Mouse (Mus musculus) CH12.LX (cell line): ENCODE measurements around the gene Mat2b. TPM values are rescaled to one million over a fixed set of nuclear protein-coding genes. Genes with fewer than 3 reads are reported as not detected.
"Not testable (repeated sequence)": the region's sequence is repeated elsewhere in the genome, so short reads cannot be mapped to it uniquely, and the experiment has no call there.

Experiments used
- DNase-seq: peaks from one replicate; pipeline ENCODE4 v3.0.0-alpha.2; 2013; ENCODE audit errors: extremely low read depth
- H3K27ac ChIP-seq: 2 replicates; pipeline ENCODE4 v1.5.1; 2012; ENCODE audit warnings: low read depth, mild to moderate bottlenecking, control low read depth, moderate library complexity; ENCODE audit not compliant: insufficient read depth
- H3K27me3 ChIP-seq: replicated peaks from 2 replicates; pipeline ENCODE3; 2012; ENCODE audit warnings: inconsistent platforms
- H3K36me3 ChIP-seq, 2 experiments: replicated peaks in 1 of 2; 2 replicates each; pipeline versions ENCODE3 to v1.6.1; 2012; ENCODE audit warnings: inconsistent platforms in 1 of 2, low read length in 1 of 2, mild to moderate bottlenecking in 1 of 2, mixed read lengths in 1 of 2, moderate library complexity in 1 of 2; ENCODE audit not compliant: control insufficient read depth in 1 of 2, insufficient read depth in 1 of 2
- H3K4me1 ChIP-seq, 2 experiments: 2 replicates each; pipeline ENCODE4 v1.6.1; 2012; ENCODE audit warnings: inconsistent platforms in 1 of 2, moderate library complexity in 1 of 2; ENCODE audit not compliant: insufficient read depth in 2 of 2, control insufficient read depth in 1 of 2
- H3K4me2 ChIP-seq: 2 replicates; pipeline ENCODE4 v1.6.1; 2012; ENCODE audit warnings: low read depth, mild to moderate bottlenecking, control low read depth; ENCODE audit not compliant: poor library complexity, insufficient read depth, severe bottlenecking
- H3K4me3 ChIP-seq, 3 experiments: fragments of 150-350 bp in 1 of 3; sonication (generic) in 1 of 3; replicated peaks in 1 of 3; 2 replicates each; pipeline versions ENCODE3 to v1.5.1; 2011 to 2012; ENCODE audit warnings: low read depth in 2 of 3, low read length in 2 of 3, mild to moderate bottlenecking in 2 of 3, moderate library complexity in 2 of 3, control low read depth in 1 of 3, improper control_type of control experiment in 1 of 3, inconsistent platforms in 1 of 3, mixed read lengths in 1 of 3; ENCODE audit not compliant: poor library complexity in 1 of 3
- H3K79me2 ChIP-seq: replicated peaks from 2 replicates; pipeline ENCODE4 v1.6.1; 2012; ENCODE audit warnings: mild to moderate bottlenecking, moderate library complexity; ENCODE audit not compliant: control insufficient read depth, poor library complexity, insufficient read depth, severe bottlenecking; ENCODE audit errors: extremely low read depth
- H3K9ac ChIP-seq: 2 replicates; pipeline ENCODE4 v1.6.1; 2012; ENCODE audit warnings: low read depth, mild to moderate bottlenecking, control low read depth, moderate library complexity; ENCODE audit not compliant: insufficient read depth
- H3K9me3 ChIP-seq: replicated peaks from 2 replicates; pipeline ENCODE3; 2012; ENCODE audit warnings: low read length, inconsistent platforms, mixed read lengths
- CTCF ChIP-seq, 2 experiments: IDR thresholded peaks in 1 of 2; conservative IDR thresholded peaks in 1 of 2; 2 replicates each; pipeline ENCODE4 v1.5.1; 2011 to 2012; ENCODE audit warnings: low read depth in 2 of 2, low read length in 2 of 2, improper control_type of control experiment in 1 of 2, inconsistent platforms in 1 of 2, mild to moderate bottlenecking in 1 of 2, moderate library complexity in 1 of 2
- E2F4 ChIP-seq: IDR thresholded peaks from 2 replicates; pipeline ENCODE4 v1.6.1; 2011; ENCODE audit warnings: low read depth, low read length, improper control_type of control experiment; ENCODE audit not compliant: insufficient replicate concordance
- ELF1 ChIP-seq: IDR thresholded peaks from 2 replicates; pipeline ENCODE4 v1.6.1; 2014; ENCODE audit warnings: low read depth, mild to moderate bottlenecking, inconsistent platforms, low read length, improper control_type of control experiment
- HCFC1 ChIP-seq: IDR thresholded peaks from 2 replicates; pipeline ENCODE4 v1.6.1; 2012; ENCODE audit warnings: low read depth, mild to moderate bottlenecking, inconsistent platforms, low read length, improper control_type of control experiment
- IRF4 ChIP-seq: IDR thresholded peaks from 2 replicates; pipeline ENCODE4 v1.6.1; 2014; ENCODE audit warnings: low read depth, mild to moderate bottlenecking, inconsistent platforms, low read length, improper control_type of control experiment
- JUN ChIP-seq: IDR thresholded peaks from 2 replicates; pipeline ENCODE4 v1.6.1; 2011; ENCODE audit warnings: low read depth, mild to moderate bottlenecking, low read length, improper control_type of control experiment, moderate library complexity; ENCODE audit not compliant: insufficient read depth
- JUND ChIP-seq: conservative IDR thresholded peaks from 2 replicates; pipeline ENCODE4 v1.6.1; 2011; ENCODE audit warnings: low read depth, low read length, improper control_type of control experiment
- MAFK ChIP-seq: IDR thresholded peaks from 2 replicates; pipeline ENCODE4 v1.6.1; 2011; ENCODE audit warnings: low read length, improper control_type of control experiment; ENCODE audit not compliant: insufficient replicate concordance
- MAX ChIP-seq: IDR thresholded peaks from 2 replicates; pipeline ENCODE4 v1.6.1; 2011; ENCODE audit warnings: low read length, improper control_type of control experiment
- MEF2A ChIP-seq: IDR thresholded peaks from 2 replicates; pipeline ENCODE4 v1.6.1; 2014; ENCODE audit warnings: low read depth, mild to moderate bottlenecking, inconsistent platforms, low read length, improper control_type of control experiment, borderline replicate concordance
- MXI1 ChIP-seq: IDR thresholded peaks from 2 replicates; pipeline ENCODE4 v1.6.1; 2011; ENCODE audit warnings: mild to moderate bottlenecking, low read depth, low read length, improper control_type of control experiment
- NELFE ChIP-seq: IDR thresholded peaks from 2 replicates; pipeline ENCODE4 v1.6.1; 2011; ENCODE audit warnings: low read depth, low read length, improper control_type of control experiment
- NRF1 ChIP-seq: IDR thresholded peaks from 2 replicates; pipeline ENCODE4 v1.6.1; 2014; ENCODE audit warnings: low read depth, mild to moderate bottlenecking, inconsistent platforms, low read length, improper control_type of control experiment, moderate library complexity
- POLR2A ChIP-seq: IDR thresholded peaks from 2 replicates; pipeline ENCODE4 v1.6.1; 2011; ENCODE audit warnings: low read depth, mild to moderate bottlenecking, improper control_type of control experiment, low read length
- POLR2AphosphoS2 ChIP-seq: IDR thresholded peaks from 2 replicates; pipeline ENCODE4 v1.6.1; 2011; ENCODE audit warnings: low read depth, low read length, improper control_type of control experiment
- RAD21 ChIP-seq: IDR thresholded peaks from 2 replicates; pipeline ENCODE4 v1.6.1; 2011; ENCODE audit warnings: low read depth, mild to moderate bottlenecking, low read length, improper control_type of control experiment, moderate library complexity
- RCOR1 ChIP-seq: conservative IDR thresholded peaks from 2 replicates; pipeline ENCODE4 v1.6.1; 2012; ENCODE audit warnings: low read depth, mild to moderate bottlenecking, inconsistent platforms, low read length, improper control_type of control experiment
- SIN3A ChIP-seq: IDR thresholded peaks from 2 replicates; pipeline ENCODE4 v1.6.1; 2012; ENCODE audit warnings: low read length, improper control_type of control experiment, inconsistent platforms
- SMC3 ChIP-seq: IDR thresholded peaks from 2 replicates; pipeline ENCODE4 v1.6.1; 2011; ENCODE audit warnings: low read depth, low read length, improper control_type of control experiment
- TCF12 ChIP-seq: IDR thresholded peaks from 2 replicates; pipeline ENCODE4 v1.6.1; 2014; ENCODE audit warnings: low read depth, mild to moderate bottlenecking, inconsistent platforms, low read length, improper control_type of control experiment
- UBTF ChIP-seq: IDR thresholded peaks from 2 replicates; pipeline ENCODE4 v1.6.1; 2012; ENCODE audit warnings: low read depth, mild to moderate bottlenecking, inconsistent platforms, low read length, improper control_type of control experiment, moderate library complexity
- USF2 ChIP-seq: conservative IDR thresholded peaks from 2 replicates; pipeline ENCODE4 v1.6.1; 2011; ENCODE audit warnings: low read depth, low read length, improper control_type of control experiment
- ZC3H11A ChIP-seq: IDR thresholded peaks from 2 replicates; pipeline ENCODE4 v1.6.1; 2012; ENCODE audit warnings: low read depth, mild to moderate bottlenecking, inconsistent platforms, low read length, improper control_type of control experiment
- ZKSCAN1 ChIP-seq: IDR thresholded peaks from 2 replicates; pipeline ENCODE4 v1.6.1; 2012; ENCODE audit warnings: low read depth, inconsistent platforms, low read length, improper control_type of control experiment, borderline replicate concordance
- ZMIZ1 ChIP-seq: IDR thresholded peaks from 2 replicates; pipeline ENCODE4 v1.6.1; 2012; ENCODE audit warnings: low read depth, mild to moderate bottlenecking, inconsistent platforms, low read length, improper control_type of control experiment
- dilution Hi-C: fragments of 300-500 bp; cut with MboI; formaldehyde crosslinking; loops from 2 replicates; pipeline ENCODE4 v1.14.3; 2020; ENCODE audit warnings: low sequenced_read_pairs; ENCODE audit not compliant: extremely low pct_unique_long_range_greater_than_20kb, extremely low pct_ligation_motif_present
- in situ Hi-C: fragments of 300-500 bp; cut with MboI; formaldehyde crosslinking; loops from 3 replicates; pipeline ENCODE4 v1.14.3; 2019; ENCODE audit warnings: low sequenced_read_pairs, low pct_ligation_motif_present, low pct_unique_long_range_greater_than_20kb, mixed read lengths
- polyA plus RNA-seq: library from polyadenylated mRNA; unstranded; fragments of >175 nt; gene quantifications from 2 replicates; pipeline ENCODE4 v1.2.1, GENCODE M21; 2012; ENCODE audit warnings: low read depth; ENCODE audit not compliant: insufficient read length
- total RNA-seq, 2 experiments: library from RNA; depleted of rRNA; stranded (reverse); fragments of 300-350 nt in 1 of 2; fragments of >200 nt in 1 of 2; gene quantifications; 2 replicates each; pipeline ENCODE4 v1.2.3; 2012 to 2014

Mat2b gene
- total and polyA plus RNA-seq, 3 experiments = 71.3 to 122 (median 100) TPM

DNA sequence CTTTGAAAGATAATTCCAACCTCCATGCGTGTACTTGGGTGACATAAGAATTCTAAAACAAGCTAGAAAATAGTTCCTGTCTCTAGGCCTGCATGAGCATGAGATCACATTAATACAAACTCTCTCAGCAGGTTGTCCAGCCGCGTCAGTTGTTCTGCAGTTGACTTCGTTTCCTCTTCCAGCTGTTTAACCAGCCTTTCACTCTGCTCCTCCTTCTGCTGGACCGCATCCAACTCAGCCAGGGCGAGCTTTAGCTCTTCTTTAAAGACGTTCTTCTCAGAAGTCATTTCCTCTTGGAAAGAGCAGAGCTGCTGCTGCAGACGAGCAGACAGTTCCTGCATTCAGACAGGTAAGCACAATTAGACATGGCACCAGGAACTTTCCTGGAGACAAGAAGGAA, 18.9 kb upstream of the Mat2b start:
- in situ Hi-C loops = no loop called here
- TF ChIP-seq USF2 (no peak), E2F4 (no peak), CTCF (conservative IDR thresholded peaks at IDR 0.05 in 1 of 2, IDR thresholded peaks at IDR 0.05 in 1 of 2; ENCODE audit: low read depth in 2 of 2, low read length in 2 of 2) (no peak), SIN3A (no peak), TCF12 (no peak)

DNA sequence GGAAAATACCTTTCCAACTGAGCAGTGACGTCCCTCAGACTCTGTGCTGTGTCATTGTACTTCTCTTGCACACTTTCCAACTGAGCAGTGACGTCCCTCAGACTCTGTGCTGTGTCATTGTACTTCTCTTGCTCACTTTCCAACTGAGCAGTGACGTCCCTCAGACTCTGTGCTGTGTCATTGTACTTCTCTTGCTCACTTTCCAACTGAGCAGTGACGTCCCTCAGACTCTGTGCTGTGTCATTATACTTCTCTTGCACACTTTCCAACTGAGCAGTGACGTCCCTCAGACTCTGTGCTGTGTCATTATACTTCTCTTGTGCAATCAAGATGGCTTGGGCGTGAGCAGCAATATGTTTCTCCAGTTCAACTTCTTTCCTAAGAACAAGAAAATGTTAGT, 14.9 kb upstream of the Mat2b start:
- H3K9ac ChIP-seq, H3K4me3 ChIP-seq, H3K4me2 ChIP-seq, H3K27me3 ChIP-seq, H3K9me3 ChIP-seq, H3K4me1 ChIP-seq, DNase-seq, in situ Hi-C loops, H3K79me2 ChIP-seq, H3K27ac ChIP-seq, dilution Hi-C loops: not testable (repeated sequence)
- peaks cover 51 to 78% of the 10 kb centered on the region in 2 experiments for H3K36me3 ChIP-seq

More for the DNA sequence above, 18.9 kb upstream of the Mat2b start:
- H3K27ac ChIP-seq = no peak overlapping the region
- no peaks in the 10 kb centered on the region for H3K79me2 ChIP-seq
- no peak overlapping the region for H3K4me3 ChIP-seq
- no peaks in the 10 kb centered on the region for H3K9me3 ChIP-seq
- H3K27me3 ChIP-seq = no peaks in the 10 kb centered on the region
- dilution Hi-C loops = no loop called here
- no peak overlapping the region for H3K9ac ChIP-seq
- no peak for DNase-seq
- H3K36me3 ChIP-seq = peaks cover 50 to 75% of the 10 kb centered on the region in 2 experiments
- no peak overlapping the region for H3K4me2 ChIP-seq
- H3K4me1 ChIP-seq = no peaks in the 10 kb centered on the region; a peak in 1 of 4 replicates

DNA sequence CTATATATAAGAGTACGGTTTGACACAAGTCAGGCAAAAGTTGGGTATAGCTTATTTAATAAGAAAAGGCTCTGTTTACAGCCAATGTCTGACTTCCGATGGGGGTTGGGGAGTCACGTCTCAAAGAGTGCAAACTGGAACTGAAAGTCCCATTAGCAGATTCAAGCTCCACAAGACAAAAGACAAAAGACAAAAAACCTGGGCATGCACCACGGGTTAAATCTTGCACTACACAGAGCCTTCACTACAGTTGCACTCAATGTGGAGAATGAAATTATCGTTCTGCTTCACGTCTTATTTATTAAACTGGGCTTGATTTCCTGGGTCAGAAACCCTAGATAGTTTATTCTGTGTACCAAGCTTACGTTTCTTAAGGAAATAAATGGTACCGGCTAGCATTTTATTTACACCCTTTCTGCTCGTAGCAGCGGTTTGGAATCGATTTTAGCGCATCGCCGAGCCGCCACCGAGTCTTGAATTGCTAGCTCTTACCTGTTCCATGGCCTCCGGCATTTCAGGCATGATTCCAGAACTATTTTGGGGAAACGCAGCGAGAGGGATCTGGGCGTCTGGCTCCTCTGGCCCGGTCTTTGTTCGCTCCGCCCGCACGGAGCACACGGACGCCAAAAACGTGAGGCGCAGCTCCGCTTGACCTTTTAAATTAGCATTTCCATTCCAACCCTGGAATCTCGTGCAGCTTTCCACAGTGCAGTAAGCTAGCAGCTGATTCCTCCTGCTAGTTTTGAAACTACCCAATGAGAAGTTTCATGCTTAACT, 504 bp downstream of the Mat2b start:
- Histone ChIP-seq H3K9ac (peak overlapping the region; percentile 79), H3K4me3 (peak overlapping the region; percentile 71 to 93 (median 84)), H3K4me1 (peaks cover 7 to 19% of the 10 kb centered on the region in 2 experiments), H3K4me2 (peak overlapping the region; percentile 88), H3K36me3 (peaks cover 0 to 16% of the 10 kb centered on the region in 2 experiments), H3K79me2 (peaks cover 29% of the 10 kb centered on the region), H3K27me3 (no peaks in the 10 kb centered on the region), H3K9me3 (no peaks in the 10 kb centered on the region), H3K27ac (peak overlapping the region; percentile 88)
- in situ Hi-C loops (loop anchor here (10.0 kb wide), 1 partner anchor 60 kb away; the partner anchor contains the start of gene Ccng1), dilution Hi-C loops (no loop called here)
- DNase-seq = peak; percentile 90
- no peak for TF ChIP-seq RAD21
- no peak for TF ChIP-seq ZMIZ1
- peak; percentile 91 for TF ChIP-seq ZC3H11A
- TF ChIP-seq SMC3 = no peak
- no peak for TF ChIP-seq JUND
- no peak for TF ChIP-seq NRF1
- TF ChIP-seq JUN = no peak
- TF ChIP-seq NELFE = peak; percentile 16
- no peak for TF ChIP-seq MAFK
- peak; percentile 86 for TF ChIP-seq ELF1
- TF ChIP-seq HCFC1 = peak; percentile 81
- peak; percentile 83 for TF ChIP-seq MXI1
- 0 out of 2 replicates have a peak, but pooled peaks have one; percentile 15 for TF ChIP-seq RCOR1
- TF ChIP-seq MEF2A = peak; percentile 72
- no peak for TF ChIP-seq POLR2AphosphoS2
- peak; percentile 50 for TF ChIP-seq POLR2A
- TF ChIP-seq CTCF (conservative IDR thresholded peaks at IDR 0.05 in 1 of 2, IDR thresholded peaks at IDR 0.05 in 1 of 2; ENCODE audit: low read depth in 2 of 2, low read length in 2 of 2) = no peak
- TF ChIP-seq MAX = peak; percentile 70
- no peak for TF ChIP-seq UBTF
- peak; percentile 95 for TF ChIP-seq IRF4
- no peak for TF ChIP-seq ZKSCAN1
